Mouse (Mus musculus) embryonic facial prominence, embryonic 14.5 days (tissue): Measurements from ENCODE around the gene Olfr984. TPM values are rescaled to one million over a fixed set of nuclear protein-coding genes. Genes with fewer than 3 reads are reported as not detected.

Source experiments
- ATAC-seq: fragments of 200-750 bp; cut with Nextera tagmentation; 2 replicates; pipeline ENCODE4 v1.8.0; 2017; ENCODE audit warnings: low read depth, moderate number of reproducible peaks, moderate TSS enrichment
- DNase-seq: peaks from one replicate; pipeline ENCODE4 v3.0.0-alpha.2; 2015; ENCODE audit warnings: low spot score
- H3K27ac ChIP-seq: fragments of 300-500 bp; sonication (generic); replicated peaks from 2 replicates; pipeline ENCODE4 v1.5.1; 2014; ENCODE audit warnings: low read depth, mild to moderate bottlenecking, low read length, moderate library complexity
- H3K27me3 ChIP-seq: fragments of 300-500 bp; sonication (generic); replicated peaks from 2 replicates; pipeline ENCODE4 v1.6.1; 2014; ENCODE audit warnings: low read length; ENCODE audit not compliant: control insufficient read depth, insufficient read depth
- H3K36me3 ChIP-seq: fragments of 300-500 bp; sonication (generic); 2 replicates; pipeline ENCODE4 v1.6.1; 2014; ENCODE audit warnings: low read length, mixed read lengths; ENCODE audit not compliant: control insufficient read depth, insufficient read depth
- H3K4me1 ChIP-seq: fragments of 300-500 bp; sonication (generic); 2 replicates; pipeline ENCODE4 v1.6.1; 2014; ENCODE audit warnings: antibody characterized with exemption, low read length; ENCODE audit not compliant: control insufficient read depth, insufficient read depth
- H3K4me2 ChIP-seq: fragments of 300-500 bp; sonication (generic); 2 replicates; pipeline ENCODE4 v1.6.1; 2014; ENCODE audit warnings: low read depth, mild to moderate bottlenecking, low read length, moderate library complexity, mixed read lengths
- H3K4me3 ChIP-seq: fragments of 300-500 bp; sonication (generic); 2 replicates; pipeline ENCODE4 v1.5.1; 2014; ENCODE audit warnings: low read depth, mild to moderate bottlenecking, low read length
- H3K9ac ChIP-seq: fragments of 300-500 bp; sonication (generic); 2 replicates; pipeline ENCODE4 v1.6.1; 2014; ENCODE audit warnings: low read depth, mild to moderate bottlenecking, low read length, moderate library complexity, mixed read lengths
- H3K9me3 ChIP-seq: fragments of 300-500 bp; sonication (generic); 2 replicates; pipeline ENCODE4 v1.6.1; 2016; ENCODE audit warnings: low read length; ENCODE audit not compliant: control insufficient read depth
- WGBS: fragments of 180-500 bp; shearing (Covaris S2); extraction: QIAGEN DNeasy Blood & Tissue Kit; methylation state at CpG from one replicate; pipeline ENCODE4 v1.1.7; 2014; 5-methylcytosine and 5-hydroxymethylcytosine counted together
- polyA plus RNA-seq: library from polyadenylated mRNA; unstranded; fragments of >200 nt; fragmentation: Nextera tagmentation; extraction: Ambion mirVana; gene quantifications from 2 replicates; pipeline ENCODE4 v1.2.1, GENCODE M21; 2014

Olfr984 gene
- polyA plus RNA-seq, 1 experiment from 2014 or later: not detected

DNA sequence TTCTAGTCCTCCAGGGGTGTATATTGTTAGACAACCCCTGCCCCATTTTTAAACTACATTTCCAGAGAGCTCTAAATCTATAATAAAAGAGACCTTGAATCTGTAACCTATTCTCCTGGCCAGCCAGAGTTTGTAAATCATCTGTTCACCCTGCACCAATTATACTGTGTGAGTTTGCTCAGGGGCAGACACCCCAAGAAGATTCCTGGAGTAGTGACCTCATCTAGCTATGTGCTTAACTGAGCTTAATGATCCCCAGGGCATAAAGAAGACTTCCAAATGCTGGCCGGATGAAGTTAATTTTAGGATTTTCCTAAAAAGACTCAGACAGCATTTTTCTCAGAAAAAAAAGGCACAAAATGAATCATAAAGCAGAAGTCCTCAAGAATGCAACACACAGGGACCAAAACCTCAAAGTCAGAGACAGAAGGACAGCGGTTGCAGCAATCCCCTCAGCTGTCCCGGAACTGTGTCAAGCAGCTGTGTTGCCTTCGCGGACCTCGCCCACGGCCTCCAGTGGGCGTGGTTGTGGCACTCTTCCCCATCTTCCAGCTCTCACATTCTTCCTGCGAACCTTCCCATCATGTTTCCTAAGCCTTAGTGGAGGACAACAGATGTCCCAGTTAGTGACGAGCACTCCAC is 2.8 kb upstream of the Olfr984 start:
- Histone ChIP-seq H3K4me2 (0 out of 2 replicates have a peak overlapping the region, but pooled peaks have one; percentile 7), H3K4me1 (no peaks in the 10 kb centered on the region), H3K9ac (no peak overlapping the region), H3K27ac (peak overlapping the region; percentile 19; the same call in 1 of the 2 replicates), H3K36me3 (no peaks in the 10 kb centered on the region), H3K27me3 (no peaks in the 10 kb centered on the region), H3K9me3 (no peaks in the 10 kb centered on the region), H3K4me3 (no peak overlapping the region)
- ATAC-seq (peak; percentile 75), DNase-seq (peak; percentile 79)
- WGBS: 32% methylated on average over 10 of the region's 10 CpGs

DNA sequence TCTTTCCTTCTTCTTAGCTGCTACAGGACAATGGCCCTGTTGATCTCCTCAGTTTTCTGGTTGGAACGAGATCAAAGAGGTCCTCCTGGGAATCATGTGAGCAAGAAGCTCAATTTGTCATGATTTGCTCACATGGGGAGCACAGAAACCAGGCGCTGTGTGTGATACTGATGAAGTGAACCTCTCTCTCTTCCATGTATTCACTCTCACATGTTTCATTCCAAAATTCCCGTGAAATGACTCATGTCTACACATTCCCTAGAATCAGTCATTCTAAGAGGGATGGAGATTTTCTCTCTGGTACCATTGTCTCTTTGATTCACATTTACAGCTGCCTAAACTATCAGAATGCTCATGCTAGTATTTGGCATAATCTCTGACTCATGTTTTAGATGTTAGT is 19.2 kb downstream of the Olfr984 start:
- Histone ChIP-seq H3K36me3 (no peaks in the 10 kb centered on the region), H3K9ac (no peak overlapping the region), H3K9me3 (no peaks in the 10 kb centered on the region), H3K27ac (no peak overlapping the region), H3K4me1 (no peaks in the 10 kb centered on the region), H3K4me3 (no peak overlapping the region), H3K27me3 (no peaks in the 10 kb centered on the region), H3K4me2 (no peak overlapping the region)
- no peak for DNase-seq
- no peak for ATAC-seq
- WGBS: 45% methylated on average over 3 of the region's 3 CpGs

DNA sequence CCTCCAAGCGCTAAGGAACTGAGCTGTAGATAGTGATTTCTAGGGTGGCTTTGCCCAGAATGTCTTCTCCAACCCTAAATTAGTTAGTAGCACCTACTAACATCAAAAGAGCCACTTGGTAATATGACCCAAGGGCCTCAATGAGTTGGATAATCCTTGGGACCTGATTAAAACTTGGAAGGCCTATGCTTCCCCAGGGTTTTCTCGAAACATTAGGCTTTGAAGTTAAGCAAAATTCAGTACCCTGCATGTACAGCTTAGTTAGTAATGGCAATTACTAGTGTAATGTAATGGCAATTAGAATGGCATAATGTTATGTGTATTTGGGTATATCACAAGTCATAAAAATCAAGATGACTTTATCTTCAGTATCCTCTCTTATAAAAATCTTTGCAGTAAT is 20.5 kb downstream of the Olfr984 start, which contains the start of gene Olfr983:
Olfr983 (minus strand) TSS at position 101 of the 400 bp plus-strand sequence.
- no peak within 1 kb of the TSS for H3K4me3 ChIP-seq
- 73% methylated on average over 2 of the region's 2 CpGs for WGBS
- H3K9me3 ChIP-seq: no peaks in the 10 kb centered on the region
- no peak within 1 kb of the TSS for H3K4me2 ChIP-seq
- H3K27ac ChIP-seq: no peak within 1 kb of the TSS
- H3K9ac ChIP-seq: no peak within 1 kb of the TSS
- no peaks in the 10 kb centered on the region for H3K4me1 ChIP-seq
- H3K27me3 ChIP-seq: no peaks in the 10 kb centered on the region
- no peak for DNase-seq
- H3K36me3 ChIP-seq: no peaks in the 10 kb centered on the region
- no peak for ATAC-seq

DNA sequence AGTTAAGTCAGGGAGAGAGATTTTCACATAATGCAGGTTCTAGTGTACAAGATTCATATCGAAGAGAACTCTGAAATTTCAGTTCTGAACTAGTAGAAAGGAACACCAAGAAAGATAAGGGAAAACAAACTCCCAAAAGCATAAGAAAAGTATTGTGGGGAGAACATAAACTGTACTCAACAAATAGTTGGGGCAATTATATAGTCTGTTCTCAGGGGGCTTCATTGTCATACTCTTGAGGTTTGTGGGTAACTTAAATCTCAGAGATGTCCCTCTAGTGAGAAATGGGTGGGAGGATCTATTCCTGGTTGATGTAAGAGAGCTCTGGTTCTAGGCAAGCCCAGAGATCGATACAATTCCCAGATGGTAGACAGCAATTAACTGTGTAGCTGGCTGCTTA is 40.5 kb downstream of the Olfr984 start, which contains the start of gene Olfr982:
Olfr982 (plus strand) TSS at position 301 of the 400 bp plus-strand sequence.
- Histone ChIP-seq H3K36me3 (no peaks in the 10 kb centered on the region), H3K4me3 (no peak within 1 kb of the TSS), H3K27me3 (no peaks in the 10 kb centered on the region), H3K9ac (no peak within 1 kb of the TSS), H3K9me3 (no peaks in the 10 kb centered on the region), H3K27ac (no peak within 1 kb of the TSS), H3K4me1 (no peaks in the 10 kb centered on the region), H3K4me2 (no peak within 1 kb of the TSS)
- WGBS: 73% methylated on average over 2 of the region's 2 CpGs
- ATAC-seq (no peak), DNase-seq (no peak)

DNA sequence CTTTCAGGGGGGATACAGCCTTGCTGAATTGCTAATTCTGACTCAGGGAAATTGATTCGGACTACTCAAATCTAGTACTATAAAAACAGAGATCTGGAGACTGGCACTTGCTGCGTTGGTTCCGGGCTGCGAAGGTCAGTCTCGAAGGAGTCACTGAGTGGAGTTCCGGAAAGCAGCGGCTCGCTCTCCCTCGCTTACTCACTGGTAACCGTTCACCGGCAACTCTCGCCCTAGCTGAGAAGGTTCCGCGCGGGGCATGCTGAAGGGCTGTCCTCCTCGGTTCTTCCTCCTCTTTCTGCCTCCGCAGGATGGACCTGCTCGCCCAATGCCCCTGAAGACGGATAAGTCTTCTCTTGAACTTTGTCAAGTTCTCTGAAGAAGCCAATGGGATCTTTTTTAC is 63.9 kb downstream of the Olfr984 start:
- Histone ChIP-seq H3K36me3 (no peaks in the 10 kb centered on the region), H3K9ac (no peak overlapping the region), H3K4me3 (no peak overlapping the region), H3K4me2 (no peak overlapping the region), H3K27ac (no peak overlapping the region), H3K9me3 (no peaks in the 10 kb centered on the region), H3K4me1 (no peaks in the 10 kb centered on the region), H3K27me3 (no peaks in the 10 kb centered on the region)
- no peak for DNase-seq
- ATAC-seq: no peak
- 91% methylated on average over 19 of the region's 19 CpGs for WGBS

Other genes starting within 250 kb of the Olfr984 start
- gene Olfr972, start 247.8 kb downstream of the Olfr984 start, polyA plus RNA-seq: 0.33 TPM in 1 of 2 replicates, not detected in the other
- gene Olfr229, start 206.9 kb downstream of the Olfr984 start, polyA plus RNA-seq: not detected in 2 replicates
- gene Olfr974, start 176.7 kb downstream of the Olfr984 start, polyA plus RNA-seq: 0.10 TPM in 1 of 2 replicates, not detected in the other
- not detected in 2 replicates for gene Olfr975, start 162.2 kb downstream of the Olfr984 start, polyA plus RNA-seq
- not detected in 2 replicates for gene Olfr976, start 153.1 kb downstream of the Olfr984 start, polyA plus RNA-seq
- gene Olfr978, start 122.1 kb downstream of the Olfr984 start, polyA plus RNA-seq: not detected in 2 replicates
- not detected in 2 replicates for gene Olfr979, start 110.7 kb downstream of the Olfr984 start, polyA plus RNA-seq
- not detected in 2 replicates for gene Olfr980, start 104.6 kb downstream of the Olfr984 start, polyA plus RNA-seq
- not detected in 2 replicates for gene Olfr981, start 92.7 kb downstream of the Olfr984 start, polyA plus RNA-seq
- gene Olfr982, start 40.4 kb downstream of the Olfr984 start, polyA plus RNA-seq: not detected in 2 replicates
- gene Olfr983, start 20.6 kb downstream of the Olfr984 start, polyA plus RNA-seq: 0.22 TPM in 1 of 2 replicates, not detected in the other
- not detected in 2 replicates for gene Olfr985, start 16.0 kb upstream of the Olfr984 start, polyA plus RNA-seq
- not detected in 2 replicates for gene Tmem225, start 33.9 kb upstream of the Olfr984 start, polyA plus RNA-seq
- gene Olfr986, start 66.7 kb upstream of the Olfr984 start, polyA plus RNA-seq: not detected in 2 replicates
- gene Zfp202, start 78.1 kb upstream of the Olfr984 start, polyA plus RNA-seq: 5.7 and 6.1 TPM in 2 replicates
- gene Scn3b, start 155.0 kb upstream of the Olfr984 start, polyA plus RNA-seq: 34.7 and 42.9 TPM in 2 replicates